Mouse (Mus musculus) CD8-positive naive resting alpha-beta T cell, adult 2 months (primary cell): ENCODE measurements around the gene Hnrnpa1.

Experiments
- DNase-seq, 2 experiments: peaks; one replicate each; pipeline ENCODE4 v3.0.0; 2022; ENCODE audit warnings: low read depth in 2 of 2, low spot score in 2 of 2

Hnrnpa1 gene

GRCm38 (mm10) chr15:103240160-103241028 is at the start of gene Hnrnpa1:
Gene Hnrnpa1 (plus strand): TSS chr15:103240432.
- peak; percentile 87 to 90 for DNase-seq

GRCm38 (mm10) chr15:103190531-103191462 is 49.4 kb upstream of the Hnrnpa1 start:
- no peak for DNase-seq

GRCm38 (mm10) chr15:103193606-103194005 is 46.6 kb upstream of the Hnrnpa1 start:
- DNase-seq = no peak

- DNase-seq = no peak
Observed at GRCm38 (mm10) chr15:103196835-103197234, 43.4 kb upstream of the Hnrnpa1 start.

GRCm38 (mm10) chr15:103197785-103198184 is 42.4 kb upstream of the Hnrnpa1 start:
- DNase-seq = no peak

- no peak for DNase-seq
Observed at GRCm38 (mm10) chr15:103202088-103202793, 38.0 kb upstream of the Hnrnpa1 start.

- no peak for DNase-seq
Observed at GRCm38 (mm10) chr15:103205156-103205555, 35.1 kb upstream of the Hnrnpa1 start.

- no peak for DNase-seq
Observed at GRCm38 (mm10) chr15:103214149-103214548, 26.1 kb upstream of the Hnrnpa1 start.

GRCm38 (mm10) chr15:103214971-103215907 is 25.0 kb upstream of the Hnrnpa1 start:
- DNase-seq = peak; percentile 71 to 75

GRCm38 (mm10) chr15:103216052-103216451 is 24.2 kb upstream of the Hnrnpa1 start:
- DNase-seq = no peak

- no peak for DNase-seq
Observed at GRCm38 (mm10) chr15:103220785-103221184, 19.4 kb upstream of the Hnrnpa1 start.

GRCm38 (mm10) chr15:103221386-103221785 is 18.8 kb upstream of the Hnrnpa1 start:
- no peak for DNase-seq

- DNase-seq = no peak
Observed at GRCm38 (mm10) chr15:103224161-103224560, 16.1 kb upstream of the Hnrnpa1 start.

- no peak for DNase-seq
Observed at GRCm38 (mm10) chr15:103227022-103227421, 13.2 kb upstream of the Hnrnpa1 start.

GRCm38 (mm10) chr15:103227572-103227971 is 12.7 kb upstream of the Hnrnpa1 start:
- DNase-seq = no peak

- no peak for DNase-seq
Observed at GRCm38 (mm10) chr15:103228904-103229303, 11.3 kb upstream of the Hnrnpa1 start.

GRCm38 (mm10) chr15:103233119-103233518 is 7.1 kb upstream of the Hnrnpa1 start:
- no peak for DNase-seq

- DNase-seq = no peak
Observed at GRCm38 (mm10) chr15:103237295-103237694, 2.9 kb upstream of the Hnrnpa1 start.

GRCm38 (mm10) chr15:103239130-103239684 is 1.0 kb upstream of the Hnrnpa1 start:
- peak; percentile 82 to 84 for DNase-seq
